Mouse (Mus musculus): ENCODE measurements around the gene Gm21028. TPM values are rescaled to one million over a fixed set of nuclear protein-coding genes. Genes with fewer than 3 reads are reported as not detected.
"Not testable (repeated sequence)": the region's sequence is repeated elsewhere in the genome, so short reads cannot be mapped to it uniquely, and the experiment has no call there.

Gm21028 gene
- not detected in 2 replicates for polyA plus RNA-seq (2014; fragmentation: Nextera tagmentation; extraction: Ambion mirVana)

- no peak for ATAC-seq (ENCODE audit: low read depth)
- Histone ChIP-seq H3K27me3 (ENCODE audit: control insufficient read depth, insufficient read depth, low read length) (no peaks in the 10 kb centered on the region), H3K4me2 (ENCODE audit: low read depth, low read length) (no peak within 1 kb of the TSS), H3K27ac (ENCODE audit: low read depth, low read length) (no peak within 1 kb of the TSS), H3K9ac (replicated peaks; ENCODE audit: low read depth, low read length) (no peak within 1 kb of the TSS), H3K36me3 (ENCODE audit: control insufficient read depth, insufficient read depth, low read length) (no peaks in the 10 kb centered on the region), H3K9me3 (ENCODE audit: control insufficient read depth, low read length) (peaks cover 25% of the 10 kb centered on the region), H3K4me1 (ENCODE audit: control insufficient read depth, insufficient read depth, low read length) (no peaks in the 10 kb centered on the region), H3K4me3 (ENCODE audit: low read depth, low read length) (no peak within 1 kb of the TSS)
- 95% methylated on average over 5 of the region's 5 CpGs for WGBS
These were observed at the start of gene Gm21028 for GRCm38 (mm10) chr7:42578488-42578887. Gm21028 (minus strand) TSS chr7:42578588.

DNA sequence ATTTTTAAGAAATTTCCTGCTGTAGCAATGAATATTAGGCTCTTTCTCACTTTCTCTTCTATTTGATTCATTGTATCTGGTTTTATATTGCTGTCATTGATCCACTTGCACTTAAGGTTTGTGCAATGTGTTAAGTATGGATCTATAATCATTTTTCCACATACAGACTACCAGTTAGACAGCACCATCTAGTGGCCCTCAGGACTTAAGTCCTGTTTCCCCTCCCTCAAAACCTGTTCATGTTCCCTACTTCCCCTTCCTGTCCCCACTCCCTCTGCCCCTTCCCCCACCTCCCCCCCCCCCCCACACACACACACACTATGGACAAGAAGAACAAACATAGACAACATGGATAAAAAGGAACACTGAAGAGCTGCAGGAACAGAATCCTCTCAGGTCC is 17.3 kb upstream of the Gm21028 start:
- not testable (repeated sequence) for H3K36me3 ChIP-seq (ENCODE audit: control insufficient read depth, insufficient read depth, low read length); ATAC-seq (ENCODE audit: low read depth); H3K9ac ChIP-seq (replicated peaks; ENCODE audit: low read depth, low read length); H3K9me3 ChIP-seq (ENCODE audit: control insufficient read depth, low read length); H3K4me1 ChIP-seq (ENCODE audit: control insufficient read depth, insufficient read depth, low read length); H3K27me3 ChIP-seq (ENCODE audit: control insufficient read depth, insufficient read depth, low read length); H3K4me3 ChIP-seq (ENCODE audit: low read depth, low read length); H3K4me2 ChIP-seq (ENCODE audit: low read depth, low read length); H3K27ac ChIP-seq (ENCODE audit: low read depth, low read length)

- H3K27me3 ChIP-seq (ENCODE audit: control insufficient read depth, insufficient read depth, low read length); H3K9ac ChIP-seq (replicated peaks; ENCODE audit: low read depth, low read length); H3K36me3 ChIP-seq (ENCODE audit: control insufficient read depth, insufficient read depth, low read length); H3K4me1 ChIP-seq (ENCODE audit: control insufficient read depth, insufficient read depth, low read length); ATAC-seq (ENCODE audit: low read depth); H3K9me3 ChIP-seq (ENCODE audit: control insufficient read depth, low read length); H3K27ac ChIP-seq (ENCODE audit: low read depth, low read length); H3K4me3 ChIP-seq (ENCODE audit: low read depth, low read length); H3K4me2 ChIP-seq (ENCODE audit: low read depth, low read length): not testable (repeated sequence)
- 91% methylated on average over 11 of the region's 11 CpGs for WGBS
These were observed 14.0 kb upstream of the Gm21028 start, which contains the start of gene Zfp977 for GRCm38 (mm10) chr7:42592413-42592812. Zfp977 (minus strand) TSS chr7:42592547.

- H3K27ac ChIP-seq (ENCODE audit: low read depth, low read length); H3K27me3 ChIP-seq (ENCODE audit: control insufficient read depth, insufficient read depth, low read length); H3K9ac ChIP-seq (replicated peaks; ENCODE audit: low read depth, low read length); H3K36me3 ChIP-seq (ENCODE audit: control insufficient read depth, insufficient read depth, low read length); H3K4me2 ChIP-seq (ENCODE audit: low read depth, low read length); H3K4me3 ChIP-seq (ENCODE audit: low read depth, low read length); H3K4me1 ChIP-seq (ENCODE audit: control insufficient read depth, insufficient read depth, low read length); ATAC-seq (ENCODE audit: low read depth); H3K9me3 ChIP-seq (ENCODE audit: control insufficient read depth, low read length): not testable (repeated sequence)
These were observed 12.9 kb upstream of the Gm21028 start for GRCm38 (mm10) chr7:42591311-42591710.

DNA sequence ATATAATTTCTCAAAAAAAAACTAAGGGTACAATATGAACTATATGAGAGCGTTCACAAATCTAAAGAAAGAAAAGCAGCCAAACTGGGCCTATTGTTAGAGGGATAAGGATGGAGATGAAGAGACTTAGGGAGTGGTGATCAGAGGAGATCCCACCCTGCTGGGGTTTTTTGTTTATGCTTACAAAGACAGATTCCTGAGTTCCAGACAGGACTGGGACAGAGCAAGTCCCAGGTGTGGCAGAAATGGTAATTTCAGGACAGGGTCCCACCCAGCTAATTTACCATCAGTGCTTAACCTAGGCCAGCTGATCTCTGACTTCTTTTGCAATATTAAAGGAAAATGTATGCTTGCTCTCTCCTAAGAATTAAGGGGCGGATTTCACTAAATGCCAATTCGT is 26.6 kb downstream of the Gm21028 start:
- no peak for ATAC-seq (ENCODE audit: low read depth)
- Histone ChIP-seq H3K4me3 (ENCODE audit: low read depth, low read length) (no peak overlapping the region), H3K27me3 (ENCODE audit: control insufficient read depth, insufficient read depth, low read length) (no peaks in the 10 kb centered on the region), H3K4me2 (ENCODE audit: low read depth, low read length) (no peak overlapping the region), H3K9ac (replicated peaks; ENCODE audit: low read depth, low read length) (no peak overlapping the region), H3K4me1 (ENCODE audit: control insufficient read depth, insufficient read depth, low read length) (no peaks in the 10 kb centered on the region), H3K27ac (ENCODE audit: low read depth, low read length) (no peak overlapping the region), H3K9me3 (ENCODE audit: control insufficient read depth, low read length) (no peaks in the 10 kb centered on the region), H3K36me3 (ENCODE audit: control insufficient read depth, insufficient read depth, low read length) (no peaks in the 10 kb centered on the region)
- WGBS = 82% methylated on average over 3 of the region's 3 CpGs

Small RNA genes lying within 50 kb of the gene (microRNA-seq; reads per million reads assigned to microRNA genes)
- not detected for gene Gm24938

Other genes starting within 250 kb of the Gm21028 start
- gene 4933421I07Rik, start 130.5 kb downstream of the Gm21028 start, polyA plus RNA-seq (2014; fragmentation: Nextera tagmentation; extraction: Ambion mirVana) = not detected in 2 replicates
- 15.8 and 16.3 TPM in 2 replicates for gene Zfp141, start 72.8 kb downstream of the Gm21028 start, polyA plus RNA-seq (2014; fragmentation: Nextera tagmentation; extraction: Ambion mirVana)
- gene Zfp977, start 14.0 kb upstream of the Gm21028 start, polyA plus RNA-seq (2014; fragmentation: Nextera tagmentation; extraction: Ambion mirVana) = 1.8 and 3.1 TPM in 2 replicates
- 1.7 and 3.0 TPM in 2 replicates for gene Zfp976, start 64.0 kb upstream of the Gm21028 start, polyA plus RNA-seq (2014; fragmentation: Nextera tagmentation; extraction: Ambion mirVana)
- gene Zfp975, start 114.2 kb upstream of the Gm21028 start, polyA plus RNA-seq (2014; fragmentation: Nextera tagmentation; extraction: Ambion mirVana) = 7.2 and 7.9 TPM in 2 replicates
- gene Gm17067, start 148.4 kb upstream of the Gm21028 start, polyA plus RNA-seq (2014; fragmentation: Nextera tagmentation; extraction: Ambion mirVana) = not detected in 2 replicates
- gene Vmn2r62, start 214.9 kb upstream of the Gm21028 start, polyA plus RNA-seq (2014; fragmentation: Nextera tagmentation; extraction: Ambion mirVana) = not detected in 2 replicates